Mouse (Mus musculus): ENCODE data around the gene 4930432M17Rik. TPM values are rescaled to one million over a fixed set of nuclear protein-coding genes. Genes with fewer than 3 reads are reported as not detected.

The 4930432M17Rik gene
- polyA plus RNA-seq, 1 experiment = not detected

DNA sequence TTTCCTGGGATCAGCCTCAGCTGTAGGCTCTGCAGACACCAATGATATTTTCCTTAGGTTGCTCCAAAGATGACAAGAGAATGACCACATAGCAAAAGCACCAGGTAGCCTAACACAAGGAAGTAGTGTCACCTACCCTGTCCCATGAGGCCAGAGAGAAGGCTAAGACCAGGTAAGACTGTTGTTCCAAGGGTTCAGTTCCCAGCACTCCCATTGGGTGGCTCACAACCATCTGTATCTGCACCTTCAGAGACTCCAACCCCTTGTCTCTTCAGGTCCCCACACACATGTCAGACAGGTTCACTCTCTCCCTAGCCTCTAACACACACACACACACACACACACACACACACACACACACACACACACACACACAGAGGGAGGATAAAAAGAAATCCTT, 44.8 kb downstream of the 4930432M17Rik start:
- TF ChIP-seq GATA1 (IDR thresholded peaks at IDR 0.05; ENCODE audit: low read length) = no peak

- TF ChIP-seq GATA1 (IDR thresholded peaks at IDR 0.05; ENCODE audit: low read length) = no peak
These were observed 45.3 kb downstream of the 4930432M17Rik start for GRCm38 (mm10) chr3:121715741-121716459.

- no peak for TF ChIP-seq GATA1 (IDR thresholded peaks at IDR 0.05; ENCODE audit: low read length)
These were observed 45.9 kb downstream of the 4930432M17Rik start for GRCm38 (mm10) chr3:121716480-121716879.

DNA sequence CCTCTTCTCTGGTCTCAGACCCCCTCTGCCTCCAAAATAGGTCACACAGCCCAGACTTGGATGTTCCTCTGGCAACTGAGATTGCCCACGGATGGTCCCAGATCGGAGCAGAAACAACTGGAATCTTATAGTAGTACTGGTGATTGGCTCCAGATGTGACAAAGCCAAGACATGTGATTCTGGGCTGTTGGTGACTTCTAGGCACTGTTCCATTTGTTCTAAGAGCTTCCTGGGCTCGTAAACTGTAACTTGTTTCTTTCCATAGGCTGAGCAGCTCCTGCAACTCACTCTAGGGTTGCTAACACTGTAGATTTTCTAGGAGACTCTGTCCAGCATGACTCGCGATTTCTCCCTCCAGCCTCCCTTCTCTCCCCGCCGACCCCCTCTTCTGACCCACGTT, 48.1 kb downstream of the 4930432M17Rik start:
- TF ChIP-seq GATA1 (IDR thresholded peaks at IDR 0.05; ENCODE audit: low read length) = no peak

GRCm38 (mm10) chr3:121719701-121720100, 49.1 kb downstream of the 4930432M17Rik start:
- TF ChIP-seq GATA1 (IDR thresholded peaks at IDR 0.05; ENCODE audit: low read length) = no peak

DNA sequence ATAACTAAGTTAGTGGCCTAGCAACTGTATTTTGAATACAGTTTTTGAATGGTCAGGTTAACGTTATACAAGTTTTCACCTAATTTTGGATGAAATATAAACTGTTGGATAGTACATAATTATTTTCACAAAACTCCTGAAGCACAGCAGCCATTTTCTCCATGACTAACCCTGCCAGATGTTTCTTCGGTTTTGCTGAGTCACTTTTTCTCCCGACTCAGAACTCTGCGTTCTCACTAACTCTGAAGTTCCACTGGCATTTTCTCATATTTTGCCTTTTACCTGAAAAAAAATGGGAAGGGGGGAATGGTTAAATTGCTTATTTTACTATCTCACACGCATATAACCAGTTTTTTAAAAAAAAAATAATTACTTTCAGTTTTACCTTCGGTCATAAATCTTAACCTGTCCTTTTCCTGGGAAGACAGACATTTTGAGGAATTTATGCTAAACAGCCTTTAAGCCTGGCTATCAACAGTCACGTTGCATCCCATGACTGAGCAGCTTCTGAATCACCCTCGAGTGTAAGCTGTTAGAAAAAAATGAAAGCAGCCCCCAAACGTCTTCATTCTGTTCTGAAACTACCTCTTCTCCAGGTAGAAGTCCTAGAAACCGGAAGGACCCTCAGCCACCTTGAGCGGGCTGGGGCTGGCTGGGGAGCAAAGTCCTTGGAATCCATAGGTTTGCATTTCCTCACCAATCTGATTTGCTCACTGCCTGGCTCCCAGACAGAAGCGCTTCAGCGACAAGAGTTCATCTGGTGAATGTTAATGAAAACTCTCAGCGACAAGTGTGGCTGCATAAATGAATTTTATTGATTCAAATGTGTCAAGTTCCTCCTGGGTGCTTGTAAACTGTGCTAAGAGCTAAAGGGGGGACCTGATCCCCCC, 50.5 kb downstream of the 4930432M17Rik start:
- TF ChIP-seq GATA1 (IDR thresholded peaks at IDR 0.05; ENCODE audit: low read length) = no peak

- no peak for TF ChIP-seq GATA1 (IDR thresholded peaks at IDR 0.05; ENCODE audit: low read length)
These were observed 51.1 kb downstream of the 4930432M17Rik start for GRCm38 (mm10) chr3:121721691-121722070.

- TF ChIP-seq GATA1 (IDR thresholded peaks at IDR 0.05; ENCODE audit: low read length) = no peak
These were observed 52.6 kb downstream of the 4930432M17Rik start, which contains the start of gene F3 for GRCm38 (mm10) chr3:121722971-121723844. Gene F3 (plus strand): TSS chr3:121723537.

GRCm38 (mm10) chr3:121723968-121724524, 53.5 kb downstream of the 4930432M17Rik start:
- no peak for TF ChIP-seq GATA1 (IDR thresholded peaks at IDR 0.05; ENCODE audit: low read length)

- no peak for TF ChIP-seq GATA1 (IDR thresholded peaks at IDR 0.05; ENCODE audit: low read length)
These were observed 54.0 kb downstream of the 4930432M17Rik start for GRCm38 (mm10) chr3:121724553-121724952.

GRCm38 (mm10) chr3:121725651-121726050, 55.1 kb downstream of the 4930432M17Rik start:
- no peak for TF ChIP-seq GATA1 (IDR thresholded peaks at IDR 0.05; ENCODE audit: low read length)

GRCm38 (mm10) chr3:121729678-121730077, 59.1 kb downstream of the 4930432M17Rik start:
- no peak for TF ChIP-seq GATA1 (IDR thresholded peaks at IDR 0.05; ENCODE audit: low read length)

Other genes with a start within 250 kb of the 4930432M17Rik start
- not detected in 2 replicates for gene Cnn3, start 244.3 kb upstream of the 4930432M17Rik start, polyA plus RNA-seq (2012)
- not detected in 2 replicates for gene Slc44a3, start 138.4 kb upstream of the 4930432M17Rik start, polyA plus RNA-seq (2012)
- gene F3, start 52.8 kb downstream of the 4930432M17Rik start, polyA plus RNA-seq (2012) = not detected in 2 replicates
- gene Abcd3, start 144.5 kb downstream of the 4930432M17Rik start, polyA plus RNA-seq (2012) = 40.8 and 49.2 TPM in 2 replicates

Measured in G1E-ER4 (cell line).